Mouse (Mus musculus) neural tube, embryonic 15.5 days (tissue): Measurements from ENCODE around the gene Stx17. TPM values are rescaled to one million over a fixed set of nuclear protein-coding genes. Genes with fewer than 3 reads are reported as not detected.

Experiments
- ATAC-seq: fragments of 200-750 bp; cut with Nextera tagmentation; 2 replicates; pipeline ENCODE4 v1.8.0; 2017; ENCODE audit warnings: mild to moderate bottlenecking, moderate TSS enrichment, moderate library complexity; ENCODE audit not compliant: low FRiP score
- H3K27ac ChIP-seq: fragments of 300-500 bp; sonication (generic); replicated peaks from 2 replicates; pipeline ENCODE4 v1.5.1; 2015; ENCODE audit warnings: mild to moderate bottlenecking, inconsistent platforms
- H3K27me3 ChIP-seq: fragments of 300-500 bp; sonication (generic); replicated peaks from 2 replicates; pipeline ENCODE4 v1.6.1; 2015; ENCODE audit warnings: inconsistent platforms
- H3K36me3 ChIP-seq: fragments of 300-500 bp; sonication (generic); 2 replicates; pipeline ENCODE4 v1.6.1; 2015; ENCODE audit warnings: inconsistent platforms
- H3K4me1 ChIP-seq: fragments of 300-500 bp; sonication (generic); 2 replicates; pipeline ENCODE4 v1.6.1; 2015; ENCODE audit warnings: inconsistent platforms
- H3K4me2 ChIP-seq: fragments of 300-500 bp; sonication (generic); 2 replicates; pipeline ENCODE4 v1.6.1; 2015; ENCODE audit warnings: inconsistent platforms, mild to moderate bottlenecking, moderate library complexity
- H3K4me3 ChIP-seq: fragments of 300-500 bp; sonication (generic); replicated peaks from 2 replicates; pipeline ENCODE4 v1.5.1; 2015; ENCODE audit warnings: mild to moderate bottlenecking, inconsistent platforms
- H3K9ac ChIP-seq: fragments of 300-500 bp; sonication (generic); replicated peaks from 2 replicates; pipeline ENCODE4 v1.6.1; 2015; ENCODE audit warnings: mild to moderate bottlenecking, inconsistent platforms
- H3K9me3 ChIP-seq: fragments of 300-500 bp; sonication (generic); replicated peaks from 2 replicates; pipeline ENCODE4 v1.6.1; 2016; ENCODE audit warnings: inconsistent platforms
- WGBS: fragments of 180-500 bp; shearing (Covaris S2); methylation state at CpG from one replicate; pipeline ENCODE4 v1.1.7; 2015; ENCODE audit warnings: mixed read lengths; 5-methylcytosine and 5-hydroxymethylcytosine counted together
- polyA plus RNA-seq: library from polyadenylated mRNA; unstranded; fragments of >200 nt; fragmentation: Nextera tagmentation; extraction: Ambion mirVana; gene quantifications from 2 replicates; pipeline ENCODE4 v1.2.1, GENCODE M21; 2015

Stx17 gene
- polyA plus RNA-seq, 1 experiment from 2014 or later: 23.9 TPM

- 86% methylated on average over 3 of the region's 3 CpGs for WGBS
- ATAC-seq: no peak
- no peaks in the 10 kb centered on the region for H3K36me3 ChIP-seq
Measured at GRCm38 (mm10) chr4:48175666-48176065, 51.0 kb downstream of the Stx17 start.

DNA sequence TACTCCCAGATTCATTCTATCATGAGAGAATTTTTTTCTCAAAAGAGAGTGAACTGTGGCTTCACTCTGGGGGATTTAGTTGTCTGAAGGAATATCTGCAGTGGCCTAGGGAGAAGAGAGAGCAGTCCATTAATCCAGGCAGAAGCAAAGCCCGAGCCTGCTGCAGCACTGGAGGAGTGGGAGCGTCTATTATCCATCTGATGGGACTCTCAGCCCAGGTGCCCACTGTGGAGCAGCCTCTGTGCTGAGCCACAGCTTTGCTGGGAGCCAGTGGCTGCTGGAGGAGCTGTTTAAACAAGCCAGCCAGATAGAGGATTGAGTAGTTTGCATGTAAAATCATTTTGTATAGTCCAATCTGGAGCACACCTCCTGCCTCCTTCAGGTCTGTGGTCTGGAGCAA is 56.2 kb downstream of the Stx17 start:
- peak; percentile 53; the same call in 1 of the 2 replicates for ATAC-seq
- 0 out of 2 replicates have a peak, but pooled peaks cover 12% of the 10 kb centered on the region for H3K4me1 ChIP-seq
- H3K27ac ChIP-seq: peak overlapping the region; percentile 49; the same call in 1 of the 2 replicates
- H3K27me3 ChIP-seq: no peaks in the 10 kb centered on the region
- no peak overlapping the region for H3K4me2 ChIP-seq
- no peaks in the 10 kb centered on the region for H3K9me3 ChIP-seq
- H3K4me3 ChIP-seq: no peak overlapping the region
- no peak overlapping the region for H3K9ac ChIP-seq
- H3K36me3 ChIP-seq: no peaks in the 10 kb centered on the region; the same call in 1 of the 2 replicates
- 15% methylated on average over 2 of the region's 2 CpGs for WGBS

More at GRCm38 (mm10) chr4:48175666-48176065, 51.0 kb downstream of the Stx17 start:
- Histone ChIP-seq H3K9ac (no peak overlapping the region), H3K4me2 (no peak overlapping the region), H3K4me3 (no peak overlapping the region), H3K4me1 (0 out of 2 replicates have a peak, but pooled peaks cover 4% of the 10 kb centered on the region), H3K9me3 (no peaks in the 10 kb centered on the region), H3K27me3 (no peaks in the 10 kb centered on the region), H3K27ac (no peak overlapping the region)

DNA sequence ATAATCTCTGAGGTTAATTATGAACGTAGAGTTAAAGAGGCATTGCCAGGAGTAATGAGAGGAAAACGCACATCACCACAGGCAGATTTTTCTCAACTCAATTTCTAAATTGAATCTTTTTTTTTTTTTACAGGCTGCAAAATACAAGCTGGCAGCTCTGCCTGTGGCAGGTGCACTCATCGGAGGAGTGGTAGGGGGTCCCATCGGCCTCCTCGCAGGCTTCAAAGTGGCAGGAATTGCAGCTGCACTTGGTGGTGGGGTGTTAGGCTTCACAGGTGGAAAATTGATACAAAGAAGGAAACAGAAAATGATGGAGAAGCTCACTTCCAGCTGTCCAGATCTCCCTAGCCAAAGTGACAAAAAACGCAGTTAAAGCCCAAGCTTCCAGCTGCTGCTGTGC is 56.7 kb downstream of the Stx17 start:
- Histone ChIP-seq H3K36me3 (no peaks in the 10 kb centered on the region; the same call in 1 of the 2 replicates), H3K27ac (0 out of 2 replicates have a peak overlapping the region, but pooled peaks have one; percentile 49)
- ATAC-seq: no peak

GRCm38 (mm10) chr4:48182115-48182806 is 57.5 kb downstream of the Stx17 start:
- Histone ChIP-seq H3K27me3 (no peaks in the 10 kb centered on the region), H3K9ac (no peak overlapping the region), H3K27ac (no peak overlapping the region), H3K9me3 (no peaks in the 10 kb centered on the region), H3K4me3 (no peak overlapping the region), H3K4me1 (0 out of 2 replicates have a peak, but pooled peaks cover 12% of the 10 kb centered on the region), H3K36me3 (no peaks in the 10 kb centered on the region; the same call in 1 of the 2 replicates), H3K4me2 (no peak overlapping the region)
- ATAC-seq: no peak
- 91% methylated on average over 8 of the region's 8 CpGs for whole genome bisulfite sequencing

More for the DNA sequence above, 56.7 kb downstream of the Stx17 start:
- H3K9ac ChIP-seq: no peak overlapping the region
- no peak overlapping the region for H3K4me3 ChIP-seq
- H3K9me3 ChIP-seq: no peaks in the 10 kb centered on the region
- WGBS: 61% methylated on average over 6 of the region's 6 CpGs
- no peak overlapping the region for H3K4me2 ChIP-seq
- H3K4me1 ChIP-seq: 0 out of 2 replicates have a peak, but pooled peaks cover 12% of the 10 kb centered on the region
- no peaks in the 10 kb centered on the region for H3K27me3 ChIP-seq

- ATAC-seq: no peak
- Histone ChIP-seq H3K9ac (no peak overlapping the region), H3K27me3 (no peaks in the 10 kb centered on the region), H3K27ac (no peak overlapping the region), H3K9me3 (no peaks in the 10 kb centered on the region), H3K4me2 (no peak overlapping the region), H3K36me3 (peaks cover 22% of the 10 kb centered on the region), H3K4me1 (no peaks in the 10 kb centered on the region), H3K4me3 (no peak overlapping the region)
- 91% methylated on average over 3 of the region's 3 CpGs for WGBS
Measured at GRCm38 (mm10) chr4:48197925-48198324, 73.2 kb downstream of the Stx17 start.

DNA sequence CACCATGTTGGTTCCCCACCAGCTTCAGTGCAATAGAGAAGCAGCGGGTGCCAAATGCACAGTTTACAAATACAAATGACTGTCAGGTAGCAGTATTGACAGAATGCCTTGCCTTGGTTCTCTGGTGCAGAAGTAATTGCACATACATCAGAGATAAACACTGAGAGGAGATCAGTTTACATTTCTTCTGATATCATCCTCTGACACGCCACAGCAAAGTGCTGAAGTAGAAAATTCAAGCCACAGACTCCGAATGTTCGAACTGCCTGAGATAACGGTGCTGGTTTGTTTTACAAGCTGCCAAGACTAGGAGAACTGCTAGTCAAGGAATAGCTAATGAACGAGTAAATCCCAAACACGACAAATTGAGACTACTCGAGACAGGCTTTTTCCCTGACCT is 73.7 kb downstream of the Stx17 start:
- no peak for ATAC-seq
- no peak overlapping the region for H3K27ac ChIP-seq
- H3K27me3 ChIP-seq: no peaks in the 10 kb centered on the region
- H3K4me1 ChIP-seq: no peaks in the 10 kb centered on the region
- no peak overlapping the region for H3K4me2 ChIP-seq
- H3K4me3 ChIP-seq: no peak overlapping the region
- H3K9ac ChIP-seq: no peak overlapping the region
- no peaks in the 10 kb centered on the region for H3K9me3 ChIP-seq
- peaks cover 22% of the 10 kb centered on the region for H3K36me3 ChIP-seq
- WGBS: 83% methylated on average over 8 of the region's 8 CpGs

DNA sequence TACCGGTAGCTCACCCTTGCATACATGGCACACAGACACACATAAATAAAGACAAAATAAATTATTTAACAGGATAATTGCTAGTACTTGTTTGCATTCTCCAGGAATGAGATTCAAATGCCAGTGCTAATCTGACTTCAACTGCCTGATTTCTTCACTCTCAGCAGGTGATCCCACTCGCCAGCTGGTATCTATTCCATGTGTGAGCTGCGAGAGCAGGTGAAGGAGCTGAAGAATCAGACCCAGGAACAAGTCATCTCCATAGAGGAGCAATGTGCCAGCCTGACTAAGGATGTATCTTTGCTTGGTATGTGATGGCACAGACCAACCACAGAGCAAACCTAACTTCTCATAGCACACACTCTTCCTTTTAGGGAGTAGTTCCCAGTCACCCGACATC is 78.8 kb downstream of the Stx17 start:
- 70% methylated on average over 4 of the region's 4 CpGs for WGBS
- no peak for ATAC-seq
- Histone ChIP-seq H3K27ac (no peak overlapping the region), H3K4me1 (no peaks in the 10 kb centered on the region), H3K9me3 (no peaks in the 10 kb centered on the region), H3K4me2 (no peak overlapping the region), H3K4me3 (no peak overlapping the region), H3K36me3 (peaks cover 17% of the 10 kb centered on the region), H3K27me3 (no peaks in the 10 kb centered on the region), H3K9ac (no peak overlapping the region)

GRCm38 (mm10) chr4:48225173-48225572 is 100.5 kb downstream of the Stx17 start:
- WGBS: 22% methylated on average over 2 of the region's 2 CpGs

GRCm38 (mm10) chr4:48225604-48226003 is 100.9 kb downstream of the Stx17 start:
- Histone ChIP-seq H3K4me3 (no peak overlapping the region), H3K9me3 (no peaks in the 10 kb centered on the region), H3K36me3 (no peaks in the 10 kb centered on the region), H3K27ac (no peak overlapping the region), H3K4me1 (no peaks in the 10 kb centered on the region), H3K9ac (no peak overlapping the region), H3K4me2 (no peak overlapping the region), H3K27me3 (no peaks in the 10 kb centered on the region)
- ATAC-seq: no peak
- 55% methylated on average over 3 of the region's 3 CpGs for WGBS

More at GRCm38 (mm10) chr4:48225173-48225572, 100.5 kb downstream of the Stx17 start:
- Histone ChIP-seq H3K9me3 (no peaks in the 10 kb centered on the region), H3K4me2 (no peak overlapping the region), H3K36me3 (no peaks in the 10 kb centered on the region), H3K9ac (no peak overlapping the region), H3K4me3 (no peak overlapping the region), H3K4me1 (no peaks in the 10 kb centered on the region), H3K27ac (no peak overlapping the region), H3K27me3 (no peaks in the 10 kb centered on the region)
- ATAC-seq: no peak

- Histone ChIP-seq H3K36me3 (no peaks in the 10 kb centered on the region), H3K4me2 (no peak overlapping the region), H3K4me3 (no peak overlapping the region), H3K27ac (no peak overlapping the region), H3K9ac (no peak overlapping the region), H3K4me1 (no peaks in the 10 kb centered on the region), H3K9me3 (no peaks in the 10 kb centered on the region), H3K27me3 (no peaks in the 10 kb centered on the region)
- 65% methylated on average over 3 of the region's 3 CpGs for WGBS
- ATAC-seq: no peak
Measured at GRCm38 (mm10) chr4:48226800-48227199, 102.1 kb downstream of the Stx17 start.
